Mouse (Mus musculus): ENCODE measurements around the gene Apela. TPM values are rescaled to one million over a fixed set of nuclear protein-coding genes. Genes with fewer than 3 reads are reported as not detected.
"Not testable (repeated sequence)": the region's sequence is repeated elsewhere in the genome, so short reads cannot be mapped to it uniquely, and the experiment has no call there.

The Apela gene
- total and polyA plus RNA-seq, 2 experiments from 2014 or later = 0.64 TPM; not detected in 1

GRCm38 (mm10) chr8:65018423-65018822 is 18.7 kb downstream of the Apela start, which contains the start of the genes Trim61 and Trim60:
Gene Trim61 (minus strand): TSS chr8:65018523.
Gene Trim60 (minus strand): TSS chr8:65018584.
- DNase-seq (ENCODE audit: low spot score) (no peak), ATAC-seq (ENCODE audit: low FRiP score) (no peak)
- 91% methylated on average over 8 of the region's 8 CpGs for WGBS
- no peak for TF ChIP-seq CTCF (IDR thresholded peaks at IDR 0.05)
- Histone ChIP-seq H3K27ac (ENCODE audit: low read depth, low read length) (no peak within 1 kb of the TSS), H3K27me3 (ENCODE audit: insufficient read depth, low read length) (no peaks in the 10 kb centered on the region), H3K9ac (replicated peaks; ENCODE audit: low read length, poor library complexity, severe bottlenecking) (no peak within 1 kb of the TSS), H3K4me2 (ENCODE audit: low read depth, low read length, poor library complexity, severe bottlenecking) (no peak within 1 kb of the TSS), H3K4me1 (ENCODE audit: insufficient read depth, low read length) (no peaks in the 10 kb centered on the region), H3K36me3 (ENCODE audit: insufficient read depth, low read length) (no peaks in the 10 kb centered on the region), H3K9me3 (ENCODE audit: low read length) (no peaks in the 10 kb centered on the region), H3K4me3 (ENCODE audit: low read depth, low read length) (no peak within 1 kb of the TSS)

- ATAC-seq (ENCODE audit: low FRiP score); H3K27me3 ChIP-seq (ENCODE audit: insufficient read depth, low read length); DNase-seq (ENCODE audit: low spot score); H3K4me1 ChIP-seq (ENCODE audit: insufficient read depth, low read length); H3K4me3 ChIP-seq (ENCODE audit: low read depth, low read length); H3K9me3 ChIP-seq (ENCODE audit: low read length); H3K4me2 ChIP-seq (ENCODE audit: low read depth, low read length, poor library complexity, severe bottlenecking); H3K36me3 ChIP-seq (ENCODE audit: insufficient read depth, low read length); H3K27ac ChIP-seq (ENCODE audit: low read depth, low read length); H3K9ac ChIP-seq (replicated peaks; ENCODE audit: low read length, poor library complexity, severe bottlenecking): not testable (repeated sequence)
- 80% methylated on average over 6 of the region's 6 CpGs for WGBS
Measured at GRCm38 (mm10) chr8:65007616-65008015, 29.5 kb downstream of the Apela start.

- no peaks in the 10 kb centered on the region for H3K36me3 ChIP-seq (ENCODE audit: insufficient read depth, low read length)
- H3K4me1 ChIP-seq (ENCODE audit: insufficient read depth, low read length) = no peaks in the 10 kb centered on the region
- no peaks in the 10 kb centered on the region for H3K9me3 ChIP-seq (ENCODE audit: low read length)
- no peak for ATAC-seq (ENCODE audit: low FRiP score)
- H3K27ac ChIP-seq (ENCODE audit: low read depth, low read length) = no peak overlapping the region
- no peak for DNase-seq (ENCODE audit: low spot score)
- TF ChIP-seq CTCF (IDR thresholded peaks at IDR 0.05) = no peak
- H3K27me3 ChIP-seq (ENCODE audit: insufficient read depth, low read length) = no peaks in the 10 kb centered on the region
- WGBS = 89% methylated on average over 4 of the region's 4 CpGs
- no peak overlapping the region for H3K4me3 ChIP-seq (ENCODE audit: low read depth, low read length)
- H3K9ac ChIP-seq (replicated peaks; ENCODE audit: low read length, poor library complexity, severe bottlenecking) = no peak overlapping the region
- no peak overlapping the region for H3K4me2 ChIP-seq (ENCODE audit: low read depth, low read length, poor library complexity, severe bottlenecking)
Measured at GRCm38 (mm10) chr8:64998806-64999365, 38.2 kb downstream of the Apela start.

- H3K9me3 ChIP-seq (ENCODE audit: low read length) = no peaks in the 10 kb centered on the region
- no peak within 1 kb of the TSS for H3K4me3 ChIP-seq (ENCODE audit: low read depth, low read length)
- no peak for DNase-seq (ENCODE audit: low spot score)
- no peaks in the 10 kb centered on the region for H3K36me3 ChIP-seq (ENCODE audit: insufficient read depth, low read length)
- TF ChIP-seq CTCF (IDR thresholded peaks at IDR 0.05) = no peak
- no peak within 1 kb of the TSS for H3K9ac ChIP-seq (replicated peaks; ENCODE audit: low read length, poor library complexity, severe bottlenecking)
- ATAC-seq (ENCODE audit: low FRiP score) = no peak
- no peaks in the 10 kb centered on the region for H3K4me1 ChIP-seq (ENCODE audit: insufficient read depth, low read length)
- WGBS = 92% methylated on average over 4 of the region's 4 CpGs
- no peak within 1 kb of the TSS for H3K4me2 ChIP-seq (ENCODE audit: low read depth, low read length, poor library complexity, severe bottlenecking)
- no peaks in the 10 kb centered on the region for H3K27me3 ChIP-seq (ENCODE audit: insufficient read depth, low read length)
- no peak within 1 kb of the TSS for H3K27ac ChIP-seq (ENCODE audit: low read depth, low read length)
Measured at GRCm38 (mm10) chr8:64987731-64988130, 49.4 kb downstream of the Apela start, which contains the start of gene Trim75. Gene Trim75 (minus strand): TSS chr8:64987831.

- no peaks in the 10 kb centered on the region for H3K9me3 ChIP-seq (ENCODE audit: low read length)
- no peak overlapping the region for H3K9ac ChIP-seq (replicated peaks; ENCODE audit: low read length, poor library complexity, severe bottlenecking)
- no peak for TF ChIP-seq CTCF (IDR thresholded peaks at IDR 0.05)
- no peak overlapping the region for H3K27ac ChIP-seq (ENCODE audit: low read depth, low read length)
- H3K4me3 ChIP-seq (ENCODE audit: low read depth, low read length) = no peak overlapping the region
- H3K36me3 ChIP-seq (ENCODE audit: insufficient read depth, low read length) = no peaks in the 10 kb centered on the region
- H3K4me1 ChIP-seq (ENCODE audit: insufficient read depth, low read length) = no peaks in the 10 kb centered on the region
- DNase-seq (ENCODE audit: low spot score) (peak; percentile 7), ATAC-seq (ENCODE audit: low FRiP score) (no peak)
- no peaks in the 10 kb centered on the region for H3K27me3 ChIP-seq (ENCODE audit: insufficient read depth, low read length)
- H3K4me2 ChIP-seq (ENCODE audit: low read depth, low read length, poor library complexity, severe bottlenecking) = no peak overlapping the region
- WGBS = 76% methylated on average over 20 of the region's 20 CpGs
Measured at GRCm38 (mm10) chr8:64983150-64983897, 53.8 kb downstream of the Apela start.

Other genes with a start within 250 kb of the Apela start
- gene Klhl2, start 187.3 kb downstream of the Apela start, total RNA-seq (2014; rRNA removed) = 44.8 and 46.2 TPM in 2 replicates
- 30.2 and 31.4 TPM in 2 replicates for gene Klhl2, start 187.3 kb downstream of the Apela start, polyA plus RNA-seq (2015; fragmentation: Nextera tagmentation; extraction: Ambion mirVana)
- gene Tmem192, start 90.2 kb downstream of the Apela start, total RNA-seq (2014; rRNA removed) = 9.9 and 20.2 TPM in 2 replicates
- gene Tmem192, start 90.2 kb downstream of the Apela start, polyA plus RNA-seq (2015; fragmentation: Nextera tagmentation; extraction: Ambion mirVana) = 39.9 and 41.2 TPM in 2 replicates
- gene Trim75, start 49.5 kb downstream of the Apela start, total RNA-seq (2014; rRNA removed) = not detected in 2 replicates
- 0.05 and 0.16 TPM in 2 replicates for gene Trim75, start 49.5 kb downstream of the Apela start, polyA plus RNA-seq (2015; fragmentation: Nextera tagmentation; extraction: Ambion mirVana)
- gene Trim61, start 18.8 kb downstream of the Apela start, total RNA-seq (2014; rRNA removed) = not detected in 2 replicates
- 0.15 TPM in 1 of 2 replicates, not detected in the other for gene Trim61, start 18.8 kb downstream of the Apela start, polyA plus RNA-seq (2015; fragmentation: Nextera tagmentation; extraction: Ambion mirVana)
- not detected in 2 replicates for gene Trim60, start 18.8 kb downstream of the Apela start, total RNA-seq (2014; rRNA removed)
- gene Trim60, start 18.8 kb downstream of the Apela start, polyA plus RNA-seq (2015; fragmentation: Nextera tagmentation; extraction: Ambion mirVana) = not detected in 2 replicates
- not detected in 2 replicates for gene Gm10663, start 37.7 kb upstream of the Apela start, total RNA-seq (2014; rRNA removed)
- gene Gm10663, start 37.7 kb upstream of the Apela start, polyA plus RNA-seq (2015; fragmentation: Nextera tagmentation; extraction: Ambion mirVana) = not detected in 2 replicates
- not detected in 2 replicates for gene BC030870, start 92.2 kb upstream of the Apela start, total RNA-seq (2014; rRNA removed)
- gene BC030870, start 92.2 kb upstream of the Apela start, polyA plus RNA-seq (2015; fragmentation: Nextera tagmentation; extraction: Ambion mirVana) = 0.10 and 0.15 TPM in 2 replicates